Mouse (Mus musculus) cerebellum, adult 11 months (tissue): Measurements from ENCODE around the gene Acvr1b.

ENCODE experiments used
- DNase-seq: peaks from one replicate; pipeline ENCODE4 v3.0.0; 2022

Gene Acvr1b

DNA sequence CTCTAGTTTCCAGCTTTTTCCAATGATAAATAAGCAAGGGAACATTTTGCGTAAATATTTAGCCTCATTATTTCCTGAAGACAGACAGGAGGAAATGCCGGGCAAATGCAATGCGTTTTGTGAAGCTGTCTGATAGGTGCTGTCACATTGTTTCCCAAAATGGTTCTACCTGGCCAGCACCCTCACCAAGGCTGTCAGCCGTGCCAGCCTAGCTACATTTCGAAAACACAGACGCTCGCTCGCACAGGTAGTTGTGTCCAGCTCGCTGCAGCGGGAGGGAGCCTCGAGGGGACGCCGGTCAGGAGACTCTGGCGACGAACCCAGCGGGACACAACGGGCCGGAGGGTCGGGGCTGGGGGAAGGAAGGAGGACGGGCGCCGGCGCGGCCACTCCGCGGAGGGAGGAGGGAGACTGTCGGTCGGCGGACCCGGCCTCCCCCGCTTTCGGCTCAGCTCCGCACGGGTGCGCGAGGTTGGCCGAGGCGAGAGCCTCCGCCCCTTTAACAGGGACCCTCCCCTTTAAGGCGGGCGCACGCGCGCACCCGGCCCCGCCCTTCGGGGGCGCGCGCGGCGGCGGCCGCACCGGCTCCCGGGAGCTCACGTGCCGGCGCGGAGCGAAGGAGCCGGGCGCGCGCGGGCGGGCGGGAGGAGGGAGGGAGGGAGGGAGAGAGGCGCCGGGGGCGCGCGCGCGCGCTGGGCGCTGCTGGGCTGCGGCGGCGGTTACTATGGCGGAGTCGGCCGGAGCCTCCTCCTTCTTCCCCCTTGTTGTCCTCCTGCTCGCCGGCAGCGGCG, at the start of gene Acvr1b:
Gene Acvr1b (plus strand): TSS at position 647 of the 791 bp plus-strand sequence.
- DNase-seq = peak; percentile 92

GRCm38 (mm10) chr15:101125561-101125960, 48.3 kb upstream of the Acvr1b start:
- DNase-seq = no peak

DNA sequence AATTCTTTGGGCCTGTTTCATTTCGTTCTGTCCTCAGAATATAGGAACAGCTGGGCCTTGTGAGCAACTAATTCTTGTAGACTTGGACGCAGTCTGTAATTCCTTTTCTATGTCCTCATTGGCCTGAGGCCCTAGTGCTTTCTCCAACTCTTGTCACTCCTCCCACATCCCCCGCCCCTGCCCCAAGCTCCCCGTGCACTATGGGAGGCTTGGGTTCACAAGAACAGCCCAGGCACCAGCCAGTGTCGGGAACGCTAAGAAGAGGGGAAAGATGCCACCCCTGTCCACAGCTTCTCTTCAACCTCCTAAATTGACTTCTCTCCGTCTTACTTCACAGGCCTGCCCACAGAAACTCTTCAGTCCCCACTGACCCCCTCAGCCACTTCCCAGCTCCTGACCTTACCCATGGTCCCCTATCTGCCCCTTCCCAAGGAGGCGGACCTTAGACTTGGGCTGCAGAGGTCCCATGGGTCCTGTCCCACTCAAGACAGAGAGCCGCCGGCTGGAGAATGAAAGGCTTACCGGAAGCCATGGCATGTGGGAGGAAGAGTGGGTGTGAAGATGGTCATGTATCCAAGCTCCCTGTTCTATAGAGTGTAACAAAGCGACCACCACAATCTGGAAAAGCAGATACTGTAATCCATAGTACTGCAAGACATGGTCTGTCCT, 46.9 kb upstream of the Acvr1b start:
- DNase-seq = no peak

DNA sequence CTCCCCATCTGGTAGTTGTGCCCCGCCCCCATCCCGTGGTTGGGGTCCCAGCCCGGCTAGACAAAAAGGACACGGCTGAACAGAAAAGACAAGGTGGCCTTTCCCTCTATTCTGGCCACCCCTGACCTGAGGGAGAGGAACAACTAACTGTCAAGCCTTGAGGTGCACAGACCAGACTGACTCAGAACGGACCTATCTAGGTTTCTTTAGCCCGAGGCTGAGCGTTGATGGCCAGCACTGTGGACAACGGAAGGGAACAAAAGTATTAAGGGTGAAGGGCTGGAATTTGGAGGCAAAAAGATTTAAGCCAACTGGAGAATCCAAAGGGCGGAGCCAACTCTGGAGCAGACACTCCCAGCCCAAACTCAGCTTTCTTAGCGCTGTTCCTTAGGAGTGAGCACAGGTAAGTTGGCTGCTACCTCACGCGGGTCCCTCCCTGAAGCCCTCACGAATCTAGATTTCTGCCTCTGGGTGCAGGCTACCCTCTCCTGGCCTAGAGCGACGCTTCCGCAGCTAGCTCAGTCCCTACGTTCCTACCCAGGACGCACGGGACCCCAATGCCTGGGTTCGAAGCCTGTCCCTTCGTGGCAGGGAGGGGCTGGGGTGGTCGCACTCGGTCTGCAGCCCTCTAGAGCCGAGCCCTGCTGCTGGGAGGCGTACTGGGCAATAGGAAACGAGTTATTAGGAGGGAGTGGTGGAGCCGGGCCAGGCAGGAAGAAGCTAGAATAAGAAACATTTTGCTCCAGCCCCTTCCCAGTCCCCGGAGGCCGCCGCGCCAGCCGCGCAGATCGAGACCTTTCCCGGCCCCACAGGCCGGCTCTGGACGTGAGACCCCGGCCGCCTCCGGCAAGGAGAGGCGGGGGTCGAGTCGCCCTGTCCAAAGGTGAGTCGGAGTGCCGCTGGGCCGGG, 45.4 kb upstream of the Acvr1b start, which contains the start of gene Acvrl1:
Gene Acvrl1 (plus strand): TSS at position 342 of the 909 bp plus-strand sequence.
- DNase-seq = no peak

- no peak for DNase-seq
Measured at GRCm38 (mm10) chr15:101129412-101129811, 44.5 kb upstream of the Acvr1b start.

DNA sequence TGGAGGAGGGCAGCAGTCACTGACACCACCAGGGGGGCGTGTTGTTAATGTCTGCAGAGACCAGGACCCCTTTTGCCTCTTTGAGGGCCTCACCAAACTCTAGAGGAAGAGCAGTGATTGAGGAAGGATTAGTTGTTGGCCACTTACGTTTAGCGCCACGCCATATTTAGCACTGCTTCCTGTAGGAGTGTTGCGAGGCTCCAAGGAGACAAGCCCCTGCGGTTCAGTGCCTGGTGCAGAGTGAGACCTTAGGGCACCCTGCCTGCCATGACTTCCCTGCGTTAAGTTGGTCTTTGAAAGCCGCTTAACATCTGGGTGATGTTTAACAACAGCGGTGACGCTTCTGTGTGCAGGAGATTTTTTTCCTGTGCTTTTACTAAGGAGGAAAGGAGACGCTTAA, 42.4 kb upstream of the Acvr1b start:
- DNase-seq = no peak

GRCm38 (mm10) chr15:101132041-101132440, 41.8 kb upstream of the Acvr1b start:
- no peak for DNase-seq

DNA sequence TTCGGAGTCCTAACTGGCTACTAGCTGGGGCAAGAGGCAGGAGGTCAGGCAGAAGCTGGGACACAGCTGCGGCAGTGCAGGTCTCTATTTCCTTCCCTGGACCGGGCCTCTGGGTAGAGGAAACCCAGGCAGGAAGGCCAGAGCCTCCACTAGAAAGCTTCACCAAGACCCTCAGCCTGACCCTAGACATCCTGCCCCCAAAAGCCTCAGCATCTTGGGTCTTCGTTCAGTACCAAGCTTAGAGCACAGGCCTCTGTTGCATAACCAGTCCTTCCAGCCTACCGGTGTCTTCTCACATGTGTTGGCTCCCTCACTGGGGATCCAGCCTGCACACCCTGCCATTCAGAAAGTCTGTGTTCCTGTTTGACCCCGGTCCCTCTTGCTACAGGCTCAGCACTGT, 41.1 kb upstream of the Acvr1b start:
- DNase-seq = no peak

- DNase-seq = no peak
Measured at GRCm38 (mm10) chr15:101133993-101134704, 39.7 kb upstream of the Acvr1b start.

DNA sequence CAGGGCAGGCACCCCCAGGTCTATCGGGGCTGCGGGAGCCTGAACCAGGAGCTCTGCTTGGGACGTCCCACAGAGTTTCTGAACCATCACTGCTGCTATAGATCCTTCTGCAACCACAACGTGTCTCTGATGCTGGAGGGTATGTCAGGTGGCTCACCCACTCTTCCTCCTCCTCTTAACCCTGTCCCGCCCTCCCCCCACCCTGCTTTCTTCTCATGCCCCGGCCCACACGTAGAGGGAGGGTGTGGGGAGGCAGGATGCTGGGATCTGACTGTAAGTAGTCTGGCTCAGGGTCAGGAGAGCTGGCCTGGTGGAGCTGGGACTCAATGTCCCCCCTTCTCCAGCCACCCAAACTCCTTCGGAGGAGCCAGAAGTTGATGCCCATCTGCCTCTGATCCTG, 38.5 kb upstream of the Acvr1b start:
- no peak for DNase-seq

GRCm38 (mm10) chr15:101137455-101137854, 36.4 kb upstream of the Acvr1b start:
- no peak for DNase-seq

GRCm38 (mm10) chr15:101138675-101139074, 35.2 kb upstream of the Acvr1b start:
- no peak for DNase-seq

GRCm38 (mm10) chr15:101139885-101140284, 34.0 kb upstream of the Acvr1b start:
- DNase-seq = no peak

DNA sequence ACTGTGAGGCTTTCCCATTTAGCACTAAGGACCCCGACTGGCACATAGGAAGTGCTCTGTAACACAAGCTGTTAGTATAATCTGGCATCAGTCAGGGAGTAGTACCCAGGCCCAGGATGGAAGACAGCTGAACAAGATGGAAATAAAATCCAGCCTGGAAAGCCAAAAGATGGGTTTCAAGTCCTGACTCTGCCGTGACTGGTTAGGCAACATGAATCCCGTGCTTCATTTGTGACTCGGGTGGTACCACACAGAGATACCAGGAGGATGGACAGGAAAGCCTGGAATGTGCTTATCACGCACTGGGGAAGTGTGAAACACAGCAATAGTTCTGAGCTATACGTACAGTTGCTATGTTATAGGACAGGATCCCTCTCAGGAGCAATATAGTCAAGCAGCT, 33.3 kb upstream of the Acvr1b start:
- DNase-seq = no peak

DNA sequence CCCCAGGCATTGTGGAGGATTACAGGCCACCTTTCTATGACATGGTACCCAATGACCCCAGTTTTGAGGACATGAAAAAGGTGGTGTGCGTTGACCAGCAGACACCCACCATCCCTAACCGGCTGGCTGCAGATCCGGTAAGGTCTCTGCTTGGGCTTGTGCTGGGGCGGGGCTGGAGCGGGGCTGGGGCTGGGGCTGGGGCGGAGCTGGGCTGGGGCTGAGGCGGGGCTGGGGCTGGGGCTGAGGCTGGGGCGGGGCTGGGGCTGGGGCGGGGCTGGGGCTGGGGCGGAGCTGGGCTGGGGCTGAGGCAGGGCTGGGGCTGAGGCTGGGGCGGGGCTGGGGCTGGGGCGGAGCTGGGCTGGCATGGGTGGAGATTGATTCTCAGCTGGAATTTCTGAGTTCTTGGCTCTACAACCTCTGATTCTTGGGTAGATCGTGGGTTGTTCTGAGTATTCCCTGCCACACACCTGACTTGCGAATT, 32.8 kb upstream of the Acvr1b start:
- no peak for DNase-seq

- DNase-seq = no peak
Measured at GRCm38 (mm10) chr15:101142672-101143071, 31.2 kb upstream of the Acvr1b start.

GRCm38 (mm10) chr15:101143494-101143893, 30.4 kb upstream of the Acvr1b start:
- no peak for DNase-seq

DNA sequence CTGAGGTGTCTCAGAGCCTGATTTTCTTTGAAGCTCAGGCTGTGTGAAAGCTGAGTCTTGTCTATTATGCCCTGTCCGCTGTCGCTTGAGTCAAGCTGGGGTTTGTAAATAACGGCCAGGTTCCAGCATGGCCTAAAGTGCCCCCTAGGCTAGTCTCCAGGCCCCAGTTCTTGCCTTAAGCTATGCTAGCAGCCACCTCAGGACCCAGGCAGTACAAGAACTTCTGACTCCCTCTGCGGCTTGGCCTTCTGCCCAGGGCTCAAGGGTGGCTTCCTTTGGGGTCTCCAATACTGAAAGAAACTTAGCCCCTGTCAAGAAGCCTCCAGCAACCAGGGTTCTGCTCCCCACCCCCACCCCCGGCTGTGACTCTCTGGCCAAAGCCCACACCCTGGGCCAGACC, 29.7 kb upstream of the Acvr1b start:
- no peak for DNase-seq

GRCm38 (mm10) chr15:101144779-101145178, 29.1 kb upstream of the Acvr1b start:
- no peak for DNase-seq

- peak; percentile 88 for DNase-seq
Measured at GRCm38 (mm10) chr15:101145424-101146099, 28.3 kb upstream of the Acvr1b start.

DNA sequence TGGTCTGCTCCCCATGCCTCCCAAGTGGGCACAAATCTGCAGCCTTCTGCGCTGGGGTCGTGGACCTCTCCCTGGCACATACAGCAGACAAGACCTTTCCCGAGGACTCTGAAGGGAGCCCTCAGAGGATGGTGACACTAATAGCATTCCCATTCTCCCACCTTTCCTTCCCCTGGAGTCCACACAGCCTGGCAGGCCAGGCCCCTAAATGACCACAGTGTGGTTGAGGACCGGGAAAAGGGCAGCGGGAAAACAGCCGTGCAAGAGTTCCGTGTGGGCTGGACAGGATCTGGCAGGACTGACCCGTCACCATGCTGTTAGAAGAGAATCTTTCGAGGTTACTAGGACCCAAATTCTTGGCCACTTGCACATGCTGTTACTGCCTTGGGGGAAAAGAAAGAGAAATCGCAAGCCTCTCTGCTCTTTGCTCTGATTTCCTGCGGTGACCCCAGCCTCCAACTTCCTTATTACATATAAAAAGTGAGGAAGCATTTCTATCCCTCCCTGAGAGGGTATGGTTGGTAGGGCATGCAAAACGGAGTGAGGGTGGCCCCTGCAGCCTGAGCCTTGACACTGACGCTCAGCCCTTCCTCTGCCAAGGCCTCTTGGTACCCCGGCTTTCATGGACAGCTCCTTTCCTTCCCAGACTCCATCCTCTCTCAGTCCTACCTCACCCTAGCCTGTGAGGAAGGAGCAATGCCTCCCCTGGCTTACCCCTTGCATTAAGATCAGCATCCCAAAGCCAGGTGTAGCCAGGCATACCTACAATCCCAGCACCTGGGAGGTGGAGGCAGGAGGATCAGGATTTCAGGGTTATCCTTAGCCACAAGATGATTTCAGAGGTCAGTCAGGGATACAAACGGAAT, 27.5 kb upstream of the Acvr1b start:
- no peak for DNase-seq
